9 mouse cellular contexts compared by ENCODE assay signal in the genomic region with DNA sequence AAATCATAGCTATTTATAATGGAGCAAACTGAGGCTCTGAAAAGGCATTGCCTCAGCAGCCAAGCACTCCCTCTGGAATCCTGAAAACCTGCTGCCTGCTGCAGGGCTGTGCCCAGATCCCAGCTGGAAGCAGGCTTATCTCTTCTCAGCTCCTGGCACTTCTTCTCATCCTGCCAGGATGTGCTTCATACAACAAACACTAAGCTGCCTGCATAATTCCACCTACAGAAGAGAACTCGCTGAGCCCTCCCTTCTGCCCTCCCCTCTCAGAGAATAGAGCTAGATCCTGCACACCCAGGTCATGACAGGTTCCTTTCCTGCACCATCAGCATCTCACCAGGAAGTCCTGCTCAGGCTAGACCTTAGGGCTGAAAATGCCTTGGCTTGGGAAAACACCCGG.
DNase-seq lines count a peak whose midpoint lies in the region; ATAC-seq and TF ChIP-seq lines count a peak whose summit lies in the region.
"Had no signal": no experiment of that assay in that cellular context is flagged by ENCODE, and none has a peak within 500 bp of the region (broad histone marks: within the 10 kb centered on the region; RNA-seq: fewer than 3 reads in every experiment).

No protein-coding gene starts in this region.

- H3K27ac ChIP-seq in heart, postnatal 0 days (ENCODE audit: low read depth) = no peak overlapping the region
- no peak overlapping the region for H3K27ac ChIP-seq in heart, embryonic 10.5 days
- H3K27ac ChIP-seq in intestine, embryonic 15.5 days = no peak overlapping the region
- H3K27ac ChIP-seq: embryonic facial prominence, embryonic 13.5 days had no signal

- H3K36me3 ChIP-seq in heart, postnatal 0 days (replicated peaks; ENCODE audit: control insufficient read depth, insufficient read depth, low read length) = no peaks in the 10 kb centered on the region
- H3K36me3 ChIP-seq in heart, embryonic 10.5 days = no peaks in the 10 kb centered on the region
- H3K36me3 ChIP-seq in myocyte (ENCODE audit: control insufficient read depth, insufficient read depth) = no peaks in the 10 kb centered on the region
- no peaks in the 10 kb centered on the region for H3K36me3 ChIP-seq in intestine, embryonic 15.5 days
- H3K36me3 ChIP-seq: embryonic facial prominence, embryonic 13.5 days had no signal

- TF ChIP-seq POLR2A in myocyte (IDR thresholded peaks at IDR 0.05; ENCODE audit: insufficient read length, low read depth) = no peak

- no peak for TF ChIP-seq CTCF in heart, postnatal 0 days (IDR thresholded peaks at IDR 0.05; ENCODE audit: low read depth)

- H3K27me3 ChIP-seq in heart, postnatal 0 days (ENCODE audit: control insufficient read depth, insufficient read depth, low read length) = no peaks in the 10 kb centered on the region
- 0 out of 2 replicates have a peak, but pooled peaks cover 13% of the 10 kb centered on the region for H3K27me3 ChIP-seq in heart, embryonic 10.5 days (ENCODE audit: insufficient read depth, poor library complexity, severe bottlenecking)
- no peaks in the 10 kb centered on the region for H3K27me3 ChIP-seq in myocyte (ENCODE audit: control insufficient read depth, insufficient read depth, insufficient read length)
- H3K27me3 ChIP-seq in intestine, embryonic 15.5 days (replicated peaks) = no peaks in the 10 kb centered on the region
- H3K27me3 ChIP-seq: embryonic facial prominence, embryonic 13.5 days had no signal

- H3K4me3 ChIP-seq in heart, postnatal 0 days (ENCODE audit: low read depth, low read length) = no peak overlapping the region
- no peak overlapping the region for H3K4me3 ChIP-seq in heart, embryonic 10.5 days
- no peak overlapping the region for H3K4me3 ChIP-seq in myocyte
- H3K4me3 ChIP-seq in intestine, embryonic 15.5 days (replicated peaks) = no peak overlapping the region
- H3K4me3 ChIP-seq: embryonic facial prominence, embryonic 13.5 days had no signal

- no peak for TF ChIP-seq EP300 in heart, postnatal 0 days (IDR thresholded peaks at IDR 0.05; ENCODE audit: low read depth)

- 26% methylated on average over 2 of the region's 2 CpGs for WGBS in heart, postnatal 0 days
- 35% methylated on average over 2 of the region's 2 CpGs for WGBS in heart, embryonic 10.5 days
- WGBS in intestine, embryonic 15.5 days = 61% methylated on average over 2 of the region's 2 CpGs

- no peaks in the 10 kb centered on the region for H3K9me3 ChIP-seq in heart, postnatal 0 days (replicated peaks; ENCODE audit: control insufficient read depth, low read length)
- H3K9me3 ChIP-seq in heart, embryonic 10.5 days = no peaks in the 10 kb centered on the region
- no peaks in the 10 kb centered on the region for H3K9me3 ChIP-seq in intestine, embryonic 15.5 days
- H3K9me3 ChIP-seq: embryonic facial prominence, embryonic 13.5 days had no signal

- H3K9ac ChIP-seq in heart, postnatal 0 days (replicated peaks; ENCODE audit: low read depth, low read length) = no peak overlapping the region
- no peak overlapping the region for H3K9ac ChIP-seq in intestine, embryonic 15.5 days
- H3K9ac ChIP-seq: embryonic facial prominence, embryonic 13.5 days had no signal

- H3K4me2 ChIP-seq in heart, postnatal 0 days (ENCODE audit: low read depth, low read length) = no peak overlapping the region
- no peak overlapping the region for H3K4me2 ChIP-seq in myocyte (ENCODE audit: low read depth)
- H3K4me2 ChIP-seq in intestine, embryonic 15.5 days (replicated peaks) = no peak overlapping the region
- H3K4me2 ChIP-seq: embryonic facial prominence, embryonic 13.5 days had no signal

- H3K4me1 ChIP-seq in heart, postnatal 0 days (ENCODE audit: control insufficient read depth, insufficient read depth) = peaks cover 15% of the 10 kb centered on the region
- peaks cover 20% of the 10 kb centered on the region for H3K4me1 ChIP-seq in heart, embryonic 10.5 days
- no peaks in the 10 kb centered on the region for H3K4me1 ChIP-seq in intestine, embryonic 15.5 days (replicated peaks)
- H3K4me1 ChIP-seq: embryonic facial prominence, embryonic 13.5 days had no signal

- no peak overlapping the region for H3ac ChIP-seq in myocyte (ENCODE audit: control insufficient read depth, insufficient read length)

- DNase-seq in heart, postnatal 0 days (ENCODE audit: low spot score) = peak; percentile 61
- no peak for DNase-seq in heart, embryonic 10.5 days (ENCODE audit: low spot score)
- peak; percentile 90 for DNase-seq in cerebellum, adult 11-12 months
- DNase-seq in layer of hippocampus, adult 18-20 months (ENCODE audit: low spot score in 2 of 2) = peak; percentile 35 to 60
- no peak for DNase-seq in ovary, postnatal 14 days (ENCODE audit: low spot score)
- DNase-seq in natural killer cell, adult 2 months (ENCODE audit: low spot score in 2 of 2) = no peak

- no peaks in the 10 kb centered on the region for H3K79me2 ChIP-seq in myocyte (ENCODE audit: control insufficient read depth, insufficient read depth)

- ATAC-seq in heart, postnatal 0 days (ENCODE audit: insufficient read depth, low read depth) = peak; percentile 85
- no peak for ATAC-seq in intestine, embryonic 15.5 days

TF ChIP-seq in myocyte, 11 proteins besides CTCF, POLR2A, EP300 and RAD21:
- TF ChIP-seq POLR2AphosphoS2 (IDR thresholded peaks at IDR 0.05; ENCODE audit: insufficient read length, low read depth) = no peak
- TF ChIP-seq REST (IDR thresholded peaks at IDR 0.05; ENCODE audit: insufficient read depth, insufficient read length) = no peak
- peak; percentile 59 for TF ChIP-seq TCF12 (IDR thresholded peaks at IDR 0.05; ENCODE audit: insufficient read depth, poor library complexity, severe bottlenecking)
- TF ChIP-seq MYOD1 (IDR thresholded peaks at IDR 0.05; ENCODE audit: control insufficient read depth in 1 of 3, insufficient read length in 2 of 3, low read depth in 2 of 3) = peak in 2 of 3 experiments; percentile 30 to 82
- peak in 2 of 3 experiments; percentile 37 to 90 for TF ChIP-seq MYOG (IDR thresholded peaks at IDR 0.05; ENCODE audit: control insufficient read depth in 1 of 3, insufficient read depth in 1 of 3, insufficient read length in 2 of 3, low read depth in 2 of 3)

Comparison
In these comparisons a context has a peak if more than half of its experiments do, and no peak if none do; other contexts are left out.
1. DNase-seq: peak in heart, postnatal 0 days (single experiment), cerebellum, adult 11-12 months (single experiment) and layer of hippocampus, adult 18-20 months (2 of 2); none in heart, embryonic 10.5 days (single experiment), ovary, postnatal 14 days (single experiment) and natural killer cell, adult 2 months (0 of 2).